Mouse (Mus musculus) c-Kit-negative CD71-positive TER-119-positive erythroid progenitor cells, embryonic 14.5 days (primary cell): Measurements from ENCODE around the gene Golga7b.

Experiments
- DNase-seq: peaks from one replicate; pipeline ENCODE4 v3.0.0-alpha.2; 2013; ENCODE audit warnings: low read depth, low spot score

The Golga7b gene

GRCm38 (mm10) chr19:42249976-42250914 is 2.9 kb downstream of the Golga7b start:
- no peak for DNase-seq

GRCm38 (mm10) chr19:42255438-42255783 is 8.0 kb downstream of the Golga7b start:
- DNase-seq, result no peak

DNA sequence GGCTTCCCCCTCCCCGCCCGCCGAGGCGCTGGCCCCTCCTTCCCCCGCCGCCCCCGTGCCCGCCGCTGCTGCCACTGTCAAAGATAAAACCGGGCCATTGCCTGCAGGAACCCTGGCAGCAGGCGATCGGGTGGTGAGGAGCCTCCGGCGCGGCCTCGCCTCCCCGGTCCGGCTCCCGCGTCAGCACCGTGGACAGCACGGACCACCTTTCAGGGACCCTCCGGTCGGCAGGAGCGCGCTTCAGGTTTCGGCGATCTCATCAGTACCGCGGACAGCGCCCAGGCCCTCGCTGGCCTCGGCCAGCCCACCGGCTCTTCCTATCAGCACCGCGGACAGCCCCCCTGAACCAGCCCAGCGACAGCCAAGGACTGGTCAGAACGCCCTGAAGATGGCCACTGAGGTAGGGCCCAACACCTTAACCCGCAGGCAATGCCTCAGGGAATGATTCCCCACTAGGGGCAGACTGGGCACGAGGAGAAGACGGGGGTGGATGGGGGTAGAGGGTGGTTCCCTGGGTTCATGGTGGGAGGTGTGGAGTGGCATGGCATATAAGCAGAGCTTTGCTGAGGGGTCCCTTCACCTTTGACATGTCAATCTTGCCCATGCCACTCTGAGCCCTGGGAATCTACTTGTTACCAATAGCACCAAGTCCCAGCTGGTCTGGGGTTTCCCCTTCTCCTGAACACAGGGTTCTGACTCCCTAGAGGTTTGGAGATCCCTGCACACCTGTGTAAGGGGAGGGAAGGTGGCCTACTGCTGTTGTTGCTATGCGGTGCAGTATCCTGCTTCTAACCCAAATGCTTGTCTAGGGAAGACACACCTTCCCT is 8.6 kb downstream of the Golga7b start:
- no peak for DNase-seq

- DNase-seq, result no peak
Measured at GRCm38 (mm10) chr19:42256611-42257240, 9.4 kb downstream of the Golga7b start.

GRCm38 (mm10) chr19:42257241-42257635 is 9.9 kb downstream of the Golga7b start:
- no peak for DNase-seq

DNA sequence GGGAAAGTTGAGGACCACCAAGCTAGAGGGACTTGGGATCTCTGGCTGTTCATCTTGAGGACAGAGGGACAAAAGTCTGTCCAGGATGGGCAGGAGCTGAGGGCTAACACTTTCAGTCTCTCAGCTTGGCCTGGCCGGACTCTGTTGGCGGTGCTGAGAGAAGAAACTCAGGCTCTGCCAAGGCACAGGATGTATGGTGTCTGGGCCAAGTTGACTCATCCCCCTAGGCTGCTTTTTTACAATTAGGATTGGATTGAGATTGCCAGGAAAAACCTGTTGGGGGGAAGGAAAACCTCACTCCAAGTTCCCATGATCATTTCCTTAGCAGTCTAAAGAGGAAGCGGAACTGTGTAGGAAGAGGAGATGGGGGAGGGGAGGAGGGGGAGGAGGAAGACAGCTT is 10.7 kb downstream of the Golga7b start:
- DNase-seq, result no peak

GRCm38 (mm10) chr19:42258596-42258995 is 11.2 kb downstream of the Golga7b start:
- DNase-seq, result no peak

DNA sequence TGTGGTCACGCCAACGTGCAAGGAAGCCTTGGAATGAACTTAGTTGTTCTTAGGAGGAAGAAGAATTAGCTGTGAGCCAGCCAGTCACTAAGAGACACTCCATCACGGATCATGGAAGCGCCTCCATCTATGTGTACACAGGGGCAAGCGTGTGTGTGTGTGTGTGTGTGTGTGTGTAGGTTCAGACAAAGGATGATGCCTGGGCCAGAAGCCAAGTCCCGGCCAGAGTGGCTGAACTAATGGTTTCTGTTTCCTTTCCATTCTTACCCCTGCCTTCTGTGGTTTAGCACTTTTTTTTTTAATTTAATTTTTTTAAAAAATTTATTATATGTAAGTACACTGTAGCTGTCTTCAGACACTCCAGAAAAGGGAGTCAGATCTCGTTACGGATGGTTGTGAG is 13.1 kb downstream of the Golga7b start:
- no peak for DNase-seq

GRCm38 (mm10) chr19:42263524-42263923 is 16.1 kb downstream of the Golga7b start:
- no peak for DNase-seq

- no peak for DNase-seq
Measured at GRCm38 (mm10) chr19:42268337-42268736, 21.0 kb downstream of the Golga7b start.

- no peak for DNase-seq
Measured at GRCm38 (mm10) chr19:42270119-42270518, 22.7 kb downstream of the Golga7b start.

- DNase-seq, result no peak
Measured at GRCm38 (mm10) chr19:42271182-42271581, 23.8 kb downstream of the Golga7b start.

- DNase-seq, result peak; percentile 36
Measured at GRCm38 (mm10) chr19:42272003-42272963, 24.9 kb downstream of the Golga7b start.

GRCm38 (mm10) chr19:42277288-42277687 is 29.9 kb downstream of the Golga7b start:
- DNase-seq, result no peak

DNA sequence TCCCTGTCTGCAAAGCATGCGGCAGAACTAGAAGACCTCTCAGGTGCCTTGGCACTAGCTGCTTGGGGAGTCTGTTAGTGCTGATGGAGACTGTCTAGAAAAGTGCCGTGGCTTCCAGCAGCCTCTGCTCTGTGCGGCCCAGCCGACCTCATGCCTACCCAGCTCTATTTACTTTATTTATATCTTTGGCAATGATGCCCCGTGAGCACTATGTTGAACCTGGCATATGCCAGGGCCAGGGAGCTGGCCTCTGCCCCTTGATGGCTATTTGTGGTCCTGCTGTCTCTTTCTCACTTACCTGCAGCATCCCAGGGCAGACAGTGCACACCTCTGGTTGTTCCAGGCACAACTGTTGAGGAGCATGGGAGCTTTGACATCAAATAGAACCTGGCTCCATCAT is 31.1 kb downstream of the Golga7b start:
- no peak for DNase-seq

DNA sequence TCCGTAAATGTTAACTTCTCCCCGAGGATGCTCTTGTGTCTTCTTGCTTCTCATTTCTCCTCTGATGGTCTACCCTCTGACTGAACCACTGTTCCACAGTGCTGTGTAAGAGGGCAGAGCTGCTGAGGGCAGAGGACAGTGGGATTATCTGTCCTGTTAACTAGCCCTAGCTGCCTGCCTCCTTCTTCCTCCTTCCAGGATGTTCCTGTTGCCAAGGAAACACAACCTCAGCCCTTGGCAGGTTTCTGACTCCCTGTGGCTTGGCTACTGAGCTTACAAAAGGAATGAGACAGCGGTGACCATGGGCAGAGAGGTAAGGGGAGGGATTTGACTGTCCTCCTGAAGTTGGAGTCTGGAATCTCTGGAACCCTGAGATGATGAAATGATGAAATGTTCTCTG is 32.2 kb downstream of the Golga7b start:
- DNase-seq, result no peak

DNA sequence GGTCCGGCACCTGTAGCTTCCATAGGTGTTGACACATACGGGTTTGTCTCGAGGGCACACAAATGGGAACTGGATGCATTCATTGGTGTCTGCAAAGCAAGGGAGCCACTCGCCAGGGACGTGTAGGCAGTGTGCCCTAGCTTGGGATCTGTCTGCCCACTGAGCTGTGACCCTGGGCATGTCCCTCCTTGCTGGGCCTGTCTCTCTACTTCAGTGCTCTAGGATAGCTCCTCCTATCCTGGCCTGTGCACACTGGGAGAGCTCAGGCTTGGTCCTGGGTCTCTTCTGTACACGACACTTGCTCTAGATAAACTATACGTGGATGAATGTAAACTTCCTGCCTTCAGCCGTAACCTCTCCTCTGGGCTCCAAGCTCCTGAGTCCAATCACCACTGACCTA is 36.8 kb downstream of the Golga7b start:
- no peak for DNase-seq

- no peak for DNase-seq
Measured at GRCm38 (mm10) chr19:42288361-42288760, 41.0 kb downstream of the Golga7b start.

DNA sequence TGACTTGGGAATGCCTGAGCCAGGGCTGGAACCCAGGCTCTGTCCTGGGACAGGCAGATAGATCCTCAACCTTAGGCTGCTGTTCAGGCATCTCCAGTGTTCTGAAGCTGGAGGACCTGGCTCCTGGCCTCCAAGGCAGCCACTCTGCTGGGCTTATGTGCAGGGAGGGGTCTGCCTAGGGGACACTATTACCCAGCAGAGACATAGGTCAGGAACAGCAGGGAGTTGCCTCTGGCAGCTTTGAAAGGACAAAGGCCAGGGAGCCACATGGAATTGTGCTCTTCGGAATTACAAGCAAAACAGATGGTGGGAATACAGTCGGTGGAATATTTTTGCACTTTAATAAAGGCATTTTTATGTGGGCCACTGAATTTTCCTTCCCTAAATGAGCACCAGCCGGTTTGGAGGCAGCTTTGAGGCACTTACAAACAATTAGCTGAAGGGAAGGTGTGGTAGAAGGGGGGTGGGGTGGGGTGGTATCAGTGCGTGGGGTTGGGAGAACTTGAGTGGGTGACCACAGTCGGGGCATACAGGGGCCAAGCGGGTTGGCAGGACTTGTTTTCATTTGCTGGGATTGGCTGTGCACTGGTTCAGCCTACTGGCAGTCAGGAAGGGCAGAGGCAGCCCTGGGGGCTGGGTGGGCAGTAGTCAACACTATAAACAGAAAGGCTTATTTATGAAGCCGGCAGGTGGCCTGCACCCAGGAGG is 43.7 kb downstream of the Golga7b start:
- DNase-seq, result no peak

GRCm38 (mm10) chr19:42292106-42292505 is 44.7 kb downstream of the Golga7b start:
- DNase-seq, result no peak
